Mouse (Mus musculus) left cerebral cortex, adult 6 months (tissue): ENCODE measurements around the gene Thbs3. TPM values are rescaled to one million over a fixed set of nuclear protein-coding genes. Genes with fewer than 3 reads are reported as not detected.

ENCODE experiments used
- long read RNA-seq, 2 experiments: library from polyadenylated mRNA; unstranded; transcript quantifications; one replicate each; pipeline ENCODE4 v2.0.0; 2019 to 2020
- polyA plus RNA-seq: library from polyadenylated mRNA; unstranded; fragments of <200 nt; fragmentation: Nextera tagmentation; gene quantifications from 2 replicates; pipeline ENCODE4 v1.2.3, GENCODE M21; 2021

Thbs3 gene
- polyA plus RNA-seq = 8.3 and 12.0 TPM in 2 replicates
- long read RNA-seq, experiment 1, partial matches to known transcripts = 4 of 16 reads
- long read RNA-seq, experiment 1, other reads (novel, unspliced or antisense) = 11 of 16 reads
- long read RNA-seq, experiment 2, partial matches to known transcripts = 6 of 10 reads
- long read RNA-seq, experiment 2, other reads (novel, unspliced or antisense) = 1 of 10 reads

GRCm38 (mm10) chr3:89214681-89215411 lies at the start of gene Thbs3:
Thbs3 (plus strand) TSS chr3:89215180.

GRCm38 (mm10) chr3:89177242-89178106 lies 37.5 kb upstream of the Thbs3 start, which contains the start of gene Scamp3:
Scamp3 (plus strand) TSS chr3:89177473.

GRCm38 (mm10) chr3:89183058-89183958 lies 31.7 kb upstream of the Thbs3 start, which contains the start of gene Fam189b:
Fam189b (plus strand) TSS chr3:89183143.

GRCm38 (mm10) chr3:89202253-89203141 lies 12.5 kb upstream of the Thbs3 start, which contains the start of gene Gba:
Gba (plus strand) TSS chr3:89202928.

GRCm38 (mm10) chr3:89226900-89227299 lies 11.9 kb downstream of the Thbs3 start, which contains the start of gene Mtx1:
Mtx1 (minus strand) TSS chr3:89227088.

GRCm38 (mm10) chr3:89228836-89229235 lies 13.9 kb downstream of the Thbs3 start, which contains the start of gene Muc1:
Muc1 (plus strand) TSS chr3:89229057.

GRCm38 (mm10) chr3:89245688-89246171 lies 30.8 kb downstream of the Thbs3 start, which contains the start of gene Krtcap2:
Krtcap2 (plus strand) TSS chr3:89245966.

GRCm38 (mm10) chr3:89246261-89247100 lies 31.5 kb downstream of the Thbs3 start, which contains the start of gene Trim46:
Trim46 (minus strand) TSS chr3:89246309.

GRCm38 (mm10) chr3:89259076-89259475 lies 44.1 kb downstream of the Thbs3 start, which contains the start of gene Dpm3:
Dpm3 (plus strand) TSS chr3:89259358.

GRCm38 (mm10) chr3:89270051-89270755 lies 55.2 kb downstream of the Thbs3 start, which contains the start of gene Slc50a1:
Slc50a1 (minus strand) TSS chr3:89270570.

Other genes with a start within 250 kb of the Thbs3 start
- 47.9 and 79.6 TPM in 2 replicates for gene Rusc1, start 121.9 kb upstream of the Thbs3 start, polyA plus RNA-seq
- gene Gm43738, start 114.1 kb upstream of the Thbs3 start, polyA plus RNA-seq = 0.10 TPM in 1 of 2 replicates, not detected in the other
- gene Fdps, start 113.2 kb upstream of the Thbs3 start, polyA plus RNA-seq = 156 and 192 TPM in 2 replicates
- not detected in 2 replicates for gene Pklr, start 79.0 kb upstream of the Thbs3 start, polyA plus RNA-seq
- gene Hcn3, start 55.0 kb upstream of the Thbs3 start, polyA plus RNA-seq = 2.2 and 5.2 TPM in 2 replicates
- gene Clk2, start 50.4 kb upstream of the Thbs3 start, polyA plus RNA-seq = 3.0 and 3.7 TPM in 2 replicates
- gene Scamp3, start 37.7 kb upstream of the Thbs3 start, polyA plus RNA-seq = 65.4 and 69.8 TPM in 2 replicates
- gene Fam189b, start 32.0 kb upstream of the Thbs3 start, polyA plus RNA-seq = 8.2 and 15.5 TPM in 2 replicates
- gene Gba, start 12.3 kb upstream of the Thbs3 start, polyA plus RNA-seq = 24.1 and 25.8 TPM in 2 replicates
- gene Mtx1, start 11.9 kb downstream of the Thbs3 start, polyA plus RNA-seq = 121 and 135 TPM in 2 replicates
- 0.20 and 0.34 TPM in 2 replicates for gene Muc1, start 13.9 kb downstream of the Thbs3 start, polyA plus RNA-seq
- 209 and 223 TPM in 2 replicates for gene Krtcap2, start 30.8 kb downstream of the Thbs3 start, polyA plus RNA-seq
- 23.1 and 27.4 TPM in 2 replicates for gene Trim46, start 31.1 kb downstream of the Thbs3 start, polyA plus RNA-seq
- gene Dpm3, start 44.2 kb downstream of the Thbs3 start, polyA plus RNA-seq = 276 and 277 TPM in 2 replicates
- gene Slc50a1, start 55.4 kb downstream of the Thbs3 start, polyA plus RNA-seq = 48.6 and 65.6 TPM in 2 replicates
- gene Efna1, start 66.0 kb downstream of the Thbs3 start, polyA plus RNA-seq = 11.1 and 12.0 TPM in 2 replicates
- gene Efna3, start 107.8 kb downstream of the Thbs3 start, polyA plus RNA-seq = 5.6 and 31.3 TPM in 2 replicates
- 0.30 and 0.44 TPM in 2 replicates for gene Efna4, start 122.8 kb downstream of the Thbs3 start, polyA plus RNA-seq
- 21.3 and 43.1 TPM in 2 replicates for gene Adam15, start 134.8 kb downstream of the Thbs3 start, polyA plus RNA-seq
- not detected in 2 replicates for gene Dcst2, start 146.8 kb downstream of the Thbs3 start, polyA plus RNA-seq
- 1.9 and 2.3 TPM in 2 replicates for gene Dcst1, start 150.1 kb downstream of the Thbs3 start, polyA plus RNA-seq
- gene Zbtb7b, start 179.6 kb downstream of the Thbs3 start, polyA plus RNA-seq = 0.49 and 1.2 TPM in 2 replicates
- not detected in 2 replicates for gene Lenep, start 187.6 kb downstream of the Thbs3 start, polyA plus RNA-seq
- 22.6 and 32.3 TPM in 2 replicates for gene Flad1, start 196.7 kb downstream of the Thbs3 start, polyA plus RNA-seq
- gene Cks1b, start 203.2 kb downstream of the Thbs3 start, polyA plus RNA-seq = 8.9 and 10.6 TPM in 2 replicates
- gene Shc1, start 203.3 kb downstream of the Thbs3 start, polyA plus RNA-seq = 4.1 and 4.9 TPM in 2 replicates
- 5.5 and 11.4 TPM in 2 replicates for gene Pygo2, start 215.0 kb downstream of the Thbs3 start, polyA plus RNA-seq
- 15.4 and 16.1 TPM in 2 replicates for gene Pbxip1, start 221.5 kb downstream of the Thbs3 start, polyA plus RNA-seq
- 66.6 and 78.2 TPM in 2 replicates for gene Pmvk, start 239.4 kb downstream of the Thbs3 start, polyA plus RNA-seq